In the genomic region with DNA sequence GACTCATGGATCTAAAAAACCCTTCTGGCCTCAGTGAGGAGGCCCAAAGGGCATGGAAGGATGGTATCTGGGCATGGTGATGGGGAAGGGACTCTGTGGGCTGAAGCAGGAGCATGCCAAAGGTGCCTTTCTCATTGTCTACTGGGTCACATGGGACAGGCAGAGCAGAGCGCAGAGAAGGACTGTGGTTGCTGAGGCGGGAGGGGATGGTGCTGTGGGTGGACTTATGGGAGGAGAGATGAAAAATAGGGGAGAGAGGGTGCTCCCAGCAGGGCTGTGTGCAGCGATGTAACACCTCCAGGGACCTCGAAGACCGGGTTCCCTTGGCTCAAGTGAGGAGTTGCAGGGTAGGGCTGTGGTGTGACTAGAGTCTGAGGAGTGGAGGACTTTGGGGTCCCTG, we compare ENCODE assay signal across 18 mouse cellular contexts. TPM values are rescaled to one million over a fixed set of nuclear protein-coding genes. Genes with fewer than 3 reads are reported as not detected.
DNase-seq lines count a peak whose midpoint lies in the region; ATAC-seq and TF ChIP-seq lines count a peak whose summit lies in the region.
"Had no signal": no experiment of that assay in that cellular context is flagged by ENCODE, and none has a peak within 500 bp of the region (broad histone marks: within the 10 kb centered on the region; RNA-seq: fewer than 3 reads in every experiment).

No protein-coding gene starts in this region.

- H3K36me3 ChIP-seq in hindbrain, embryonic 13.5 days = no peaks in the 10 kb centered on the region
- H3K36me3 ChIP-seq in hindbrain, embryonic 12.5 days = no peaks in the 10 kb centered on the region
- no peaks in the 10 kb centered on the region for H3K36me3 ChIP-seq in E14TG2a.4 (ENCODE audit: insufficient read depth, low read length)
- no peaks in the 10 kb centered on the region for H3K36me3 ChIP-seq in embryonic facial prominence, embryonic 12.5 days
- H3K36me3 ChIP-seq in limb, embryonic 14.5 days (ENCODE audit: control insufficient read depth, insufficient read depth, low read length) = no peaks in the 10 kb centered on the region

- no peak for DNase-seq in limb, embryonic 14.5 days (ENCODE audit: low spot score)
- DNase-seq in layer of hippocampus, postnatal 25 days (ENCODE audit: extremely low spot score in 1 of 2, low spot score in 1 of 2) = no peak
- no peak for DNase-seq in kidney, postnatal 36 days
- DNase-seq: adrenal gland, postnatal 14 days; gastrocnemius, postnatal 36 days; kidney, postnatal 14 days; layer of hippocampus, adult 9-11 months; midbrain, embryonic 14.5 days; thymus, postnatal 14 days had no signal

- 0 out of 2 replicates have a peak, but pooled peaks cover 5% of the 10 kb centered on the region for H3K27me3 ChIP-seq in hindbrain, embryonic 13.5 days
- H3K27me3 ChIP-seq in hindbrain, embryonic 12.5 days = 0 out of 2 replicates have a peak, but pooled peaks cover 4% of the 10 kb centered on the region
- no peaks in the 10 kb centered on the region for H3K27me3 ChIP-seq in E14TG2a.4 (ENCODE audit: insufficient read depth, low read length)
- H3K27me3 ChIP-seq in embryonic facial prominence, embryonic 12.5 days = no peaks in the 10 kb centered on the region
- no peaks in the 10 kb centered on the region for H3K27me3 ChIP-seq in limb, embryonic 14.5 days (ENCODE audit: control insufficient read depth, insufficient read depth, low read length)

- H3K4me2 ChIP-seq in hindbrain, embryonic 13.5 days = no peak overlapping the region
- H3K4me2 ChIP-seq in hindbrain, embryonic 12.5 days (replicated peaks) = no peak overlapping the region
- H3K4me2 ChIP-seq in embryonic facial prominence, embryonic 12.5 days (replicated peaks) = no peak overlapping the region
- no peak overlapping the region for H3K4me2 ChIP-seq in limb, embryonic 14.5 days (replicated peaks; ENCODE audit: low read depth, low read length, severe bottlenecking)

- peaks cover 20% of the 10 kb centered on the region for H3K4me1 ChIP-seq in hindbrain, embryonic 13.5 days (replicated peaks)
- peaks cover 14% of the 10 kb centered on the region for H3K4me1 ChIP-seq in hindbrain, embryonic 12.5 days
- 0 out of 2 replicates have a peak, but pooled peaks cover 2% of the 10 kb centered on the region for H3K4me1 ChIP-seq in E14TG2a.4 (replicated peaks; ENCODE audit: low read depth, low read length)
- peaks cover 18% of the 10 kb centered on the region for H3K4me1 ChIP-seq in embryonic facial prominence, embryonic 12.5 days
- H3K4me1 ChIP-seq in limb, embryonic 14.5 days (ENCODE audit: control insufficient read depth, insufficient read depth, low read length) = peaks cover 21% of the 10 kb centered on the region

- H3K27ac ChIP-seq in hindbrain, embryonic 13.5 days = peak overlapping the region; percentile 86
- H3K27ac ChIP-seq in hindbrain, embryonic 12.5 days = no peak overlapping the region
- H3K27ac ChIP-seq in embryonic facial prominence, embryonic 12.5 days = peak overlapping the region; percentile 87
- peak overlapping the region; percentile 79 for H3K27ac ChIP-seq in limb, embryonic 14.5 days (replicated peaks; ENCODE audit: low read depth, low read length)
- H3K27ac ChIP-seq: liver, embryonic 14.5 days; macrophage had no signal

- 97% methylated on average over 5 of the region's 5 CpGs for WGBS in hindbrain, embryonic 13.5 days
- WGBS in hindbrain, embryonic 12.5 days = 99% methylated on average over 5 of the region's 5 CpGs
- WGBS in embryonic facial prominence, embryonic 12.5 days = 98% methylated on average over 5 of the region's 5 CpGs
- WGBS in limb, embryonic 14.5 days = 97% methylated on average over 5 of the region's 5 CpGs

- H3K9me3 ChIP-seq in hindbrain, embryonic 13.5 days = 0 out of 2 replicates have a peak, but pooled peaks cover 3% of the 10 kb centered on the region
- no peaks in the 10 kb centered on the region for H3K9me3 ChIP-seq in hindbrain, embryonic 12.5 days (replicated peaks)
- peaks cover 32% of the 10 kb centered on the region for H3K9me3 ChIP-seq in E14TG2a.4 (ENCODE audit: low read length)
- H3K9me3 ChIP-seq in embryonic facial prominence, embryonic 12.5 days = no peaks in the 10 kb centered on the region
- no peaks in the 10 kb centered on the region for H3K9me3 ChIP-seq in limb, embryonic 14.5 days (ENCODE audit: control insufficient read depth, low read length)

- no peak for ATAC-seq in hindbrain, embryonic 13.5 days (ENCODE audit: low FRiP score)
- ATAC-seq in hindbrain, embryonic 12.5 days (ENCODE audit: low FRiP score) = no peak
- no peak for ATAC-seq in embryonic facial prominence, embryonic 12.5 days (ENCODE audit: insufficient number of reproducible peaks, insufficient read depth, low FRiP score, low TSS enrichment)
- no peak for ATAC-seq in limb, embryonic 14.5 days (ENCODE audit: low FRiP score, low read depth)
- ATAC-seq: CD4-positive, CD25-positive, alpha-beta regulatory T cell, adult 4 months; inflammation-experienced regulatory T-cells, adult 6 months had no signal

- no peak overlapping the region for H3K4me3 ChIP-seq in hindbrain, embryonic 13.5 days
- H3K4me3 ChIP-seq in hindbrain, embryonic 12.5 days = no peak overlapping the region
- 0 out of 2 replicates have a peak overlapping the region, but pooled peaks have one; percentile 45 for H3K4me3 ChIP-seq in E14TG2a.4 (replicated peaks; ENCODE audit: low read length)
- no peak overlapping the region for H3K4me3 ChIP-seq in embryonic facial prominence, embryonic 12.5 days
- no peak overlapping the region for H3K4me3 ChIP-seq in limb, embryonic 14.5 days (replicated peaks; ENCODE audit: low read length)

- TF ChIP-seq POLR2A in limb, embryonic 14.5 days (IDR thresholded peaks at IDR 0.05; ENCODE audit: borderline replicate concordance, extremely low read depth, insufficient read depth, insufficient read length) = no peak

- H3K9ac ChIP-seq in hindbrain, embryonic 13.5 days = no peak overlapping the region
- H3K9ac ChIP-seq in hindbrain, embryonic 12.5 days = no peak overlapping the region
- H3K9ac ChIP-seq in embryonic facial prominence, embryonic 12.5 days = no peak overlapping the region
- no peak overlapping the region for H3K9ac ChIP-seq in limb, embryonic 14.5 days (ENCODE audit: low read depth, low read length, severe bottlenecking)
- H3K9ac ChIP-seq: liver, embryonic 14.5 days had no signal

- TF ChIP-seq CTCF in E14TG2a.4 (conservative IDR thresholded peaks at IDR 0.05; ENCODE audit: low read length) = no peak

RNA-seq across cellular contexts. Expression of gene Fam92b, which starts 14.9 kb away (rescaled TPM):
- polyA plus RNA-seq in hindbrain, embryonic 13.5 days (2015; fragmentation: Nextera tagmentation; extraction: Ambion mirVana) = 2.2 and 2.6 TPM in 2 replicates
- 1.6 and 3.0 TPM in 2 replicates for polyA plus RNA-seq in hindbrain, embryonic 12.5 days (2016; fragmentation: Nextera tagmentation; extraction: Ambion mirVana)
- polyA plus RNA-seq in embryonic facial prominence, embryonic 12.5 days (2016; fragmentation: Nextera tagmentation; extraction: Ambion mirVana) = 0.70 and 1.7 TPM in 2 replicates
- polyA plus RNA-seq in limb, embryonic 14.5 days (2012; rRNA removed) = not detected in 2 replicates
- not detected in 2 replicates for polyA plus RNA-seq in limb, embryonic 14.5 days (2014; fragmentation: Nextera tagmentation; extraction: Ambion mirVana)
- total RNA-seq in layer of hippocampus, postnatal 25 days (2021) = under 1 TPM; 0.61 to 0.71 TPM
- total RNA-seq: gastrocnemius, postnatal 36 days; heart, postnatal 25 days had no signal
- polyA plus RNA-seq: CD4-positive, CD25-positive, alpha-beta regulatory T cell, adult 4 months; inflammation-experienced regulatory T-cells, adult 6 months; liver, embryonic 14.5 days; macrophage had no signal

RNA-seq across cellular contexts. Expression of gene Gse1, which starts 36.1 kb away (rescaled TPM):
- polyA plus RNA-seq in hindbrain, embryonic 13.5 days (2015; fragmentation: Nextera tagmentation; extraction: Ambion mirVana) = 21.3 and 22.1 TPM in 2 replicates
- 22.4 and 24.0 TPM in 2 replicates for polyA plus RNA-seq in hindbrain, embryonic 12.5 days (2016; fragmentation: Nextera tagmentation; extraction: Ambion mirVana)
- polyA plus RNA-seq in embryonic facial prominence, embryonic 12.5 days (2016; fragmentation: Nextera tagmentation; extraction: Ambion mirVana) = 10.6 and 12.3 TPM in 2 replicates
- 32.6 and 43.9 TPM in 2 replicates for polyA plus RNA-seq in limb, embryonic 14.5 days (2012; rRNA removed)
- polyA plus RNA-seq in limb, embryonic 14.5 days (2014; fragmentation: Nextera tagmentation; extraction: Ambion mirVana) = 10.2 and 10.3 TPM in 2 replicates
- 100 to 1,000 TPM; 121 to 145 TPM for total RNA-seq in layer of hippocampus, postnatal 25 days (2021)
